Mouse (Mus musculus): ENCODE results near the gene Nup62.
A peak's percentile ranks its signal among the peaks of the same experiment; 100 is the strongest.

Nup62 gene

DNA sequence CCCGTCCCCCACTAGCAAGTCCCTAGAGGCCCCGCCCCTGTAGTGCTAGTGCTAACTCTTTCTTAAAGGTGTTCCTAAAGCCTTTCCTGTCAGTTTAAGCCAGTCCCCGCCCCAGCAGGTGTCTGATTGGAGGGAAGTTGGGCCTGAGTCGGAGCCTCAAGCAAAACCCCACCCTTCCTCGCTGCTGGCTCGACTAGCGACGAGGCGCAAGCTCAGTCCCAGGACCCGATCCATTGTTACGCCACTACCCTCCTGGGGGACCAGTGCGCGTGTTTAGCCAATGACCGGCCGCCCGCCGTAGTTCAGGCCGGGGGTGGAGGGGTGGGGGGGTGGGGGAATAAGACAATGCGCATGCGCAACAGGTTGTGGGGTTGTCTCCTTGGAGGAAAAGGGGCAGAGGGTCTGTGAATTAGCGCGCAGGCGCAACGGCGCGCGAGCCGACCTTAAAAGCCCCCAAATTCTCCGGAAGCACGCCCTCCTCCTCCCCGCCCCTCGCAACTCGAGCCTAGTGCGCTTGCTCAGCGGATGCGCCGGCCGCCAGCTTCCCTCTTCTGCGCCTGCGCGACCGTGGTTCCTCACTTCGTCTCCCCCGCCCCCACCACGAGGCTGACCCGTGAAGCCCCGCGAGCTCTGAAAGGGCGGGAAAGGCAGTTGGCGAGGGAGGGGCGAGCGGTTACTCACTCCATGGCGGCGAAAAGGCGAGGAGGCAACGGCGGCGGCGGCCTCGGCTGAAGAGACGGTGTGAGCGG is at the start of gene Nup62, which contains the start of gene Il4i1:
Gene Nup62 (plus strand): TSS at position 368 of the 749 bp plus-strand sequence.
Gene Il4i1 (plus strand): TSS at position 667 of the 749 bp plus-strand sequence.
- DNase-seq (ENCODE audit: low read depth, low spot score) = peak; percentile 100

DNA sequence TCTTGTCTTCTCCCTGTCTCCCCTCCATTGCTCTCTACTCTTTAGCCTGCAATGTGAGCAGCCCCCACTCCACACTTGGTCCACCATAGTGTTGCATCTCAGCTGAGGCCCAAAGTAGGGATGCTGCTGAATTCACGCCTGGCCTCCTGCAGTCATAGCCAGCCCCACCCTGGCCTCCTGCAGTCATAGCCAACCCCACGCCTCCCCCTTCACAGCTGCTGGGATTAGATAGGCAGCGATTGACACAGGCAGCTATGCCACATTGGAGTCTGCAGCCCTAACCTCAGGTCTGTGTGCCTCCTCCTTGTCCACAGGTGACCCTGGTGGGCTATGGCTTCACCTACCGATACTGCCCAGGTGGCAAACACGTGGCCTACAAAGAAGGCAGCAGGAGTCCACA is 47.8 kb upstream of the Nup62 start:
- DNase-seq (ENCODE audit: low read depth, low spot score) = no peak

DNA sequence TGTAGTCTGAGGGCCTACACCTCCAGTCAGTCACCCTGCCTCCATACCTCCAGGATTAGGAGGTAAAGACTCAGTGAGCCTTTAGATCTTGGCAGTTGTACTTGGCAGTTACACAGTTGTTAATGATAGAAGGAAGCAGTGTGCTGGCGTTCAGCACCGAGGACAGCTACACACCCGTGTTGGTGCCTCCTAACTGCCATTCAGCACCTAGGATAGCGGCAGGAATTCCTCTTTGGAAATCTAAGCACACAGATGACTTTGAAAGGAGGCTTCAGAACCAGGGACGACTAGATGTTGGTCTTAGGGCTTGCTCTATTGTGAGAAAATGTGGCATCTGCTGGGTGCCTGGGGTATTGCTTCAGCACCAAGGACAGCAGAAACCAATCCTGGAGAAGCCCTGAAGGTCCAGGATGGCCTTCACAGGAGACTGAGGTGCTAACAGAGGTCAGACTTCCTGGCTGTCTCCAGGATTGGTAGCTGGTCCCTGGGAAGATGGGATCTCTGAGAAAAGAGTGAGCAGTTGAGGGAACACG is 45.8 kb upstream of the Nup62 start:
- DNase-seq (ENCODE audit: low read depth, low spot score) = peak; percentile 92

DNA sequence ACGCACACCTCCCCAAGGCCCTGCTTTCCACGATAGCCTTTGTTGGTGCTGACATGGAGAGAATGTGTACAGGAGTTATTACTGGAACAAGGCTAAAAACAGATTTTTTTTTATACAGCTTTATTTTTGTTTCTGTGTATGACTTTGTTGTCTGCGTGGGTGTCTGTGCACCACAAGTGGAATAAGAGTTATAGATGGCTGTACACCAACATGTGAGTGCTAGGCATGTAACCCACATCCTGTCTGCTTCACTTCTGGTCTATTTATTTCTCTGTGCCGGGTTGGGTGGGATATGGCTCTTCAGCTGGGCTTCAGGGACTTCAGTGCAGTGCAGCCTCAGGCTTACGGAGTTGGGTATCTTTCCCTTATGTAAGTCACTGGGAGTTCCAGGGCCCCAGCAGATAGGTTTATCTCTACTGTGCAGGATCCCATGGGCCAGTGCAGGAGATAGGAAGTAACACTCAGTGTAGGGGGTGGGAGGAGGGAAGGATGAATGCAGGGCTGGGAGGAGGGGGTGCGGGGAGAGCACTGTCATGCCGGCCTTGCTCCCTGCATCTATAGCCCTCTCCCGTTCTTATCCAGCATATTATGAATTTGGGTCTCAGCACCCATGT is 43.2 kb upstream of the Nup62 start:
- no peak for DNase-seq (ENCODE audit: low read depth, low spot score)

DNA sequence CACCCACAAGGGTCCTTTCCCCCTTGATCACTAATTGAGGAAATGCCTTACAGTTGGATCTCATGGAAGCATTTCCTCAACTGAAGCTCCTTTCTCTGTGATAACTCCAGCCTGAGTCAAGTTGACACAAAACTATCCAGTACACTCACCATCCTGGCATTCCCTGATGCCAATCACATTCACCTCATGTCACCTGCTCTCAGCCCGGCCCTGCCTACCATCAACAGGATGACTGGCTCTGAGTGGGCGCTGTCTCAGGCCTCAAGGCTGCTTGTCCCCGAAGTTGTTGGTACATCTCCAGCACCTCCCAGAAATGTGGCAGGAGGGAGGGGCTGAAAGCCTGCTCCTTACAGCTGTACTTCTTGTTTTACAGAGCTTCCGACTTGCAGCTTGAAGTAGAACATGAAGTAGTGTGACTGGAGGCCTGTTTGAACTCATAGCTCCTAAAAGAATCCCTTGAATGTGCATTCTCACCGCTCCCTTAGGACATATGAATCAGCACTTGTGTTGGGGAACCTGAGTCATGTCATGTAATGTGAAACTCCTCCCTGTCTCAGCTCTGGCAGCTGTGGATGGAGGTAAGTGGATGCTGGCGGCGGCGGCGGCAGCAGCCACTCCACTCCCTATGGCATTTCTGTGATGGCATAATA is 38.9 kb upstream of the Nup62 start:
- no peak for DNase-seq (ENCODE audit: low read depth, low spot score)

DNA sequence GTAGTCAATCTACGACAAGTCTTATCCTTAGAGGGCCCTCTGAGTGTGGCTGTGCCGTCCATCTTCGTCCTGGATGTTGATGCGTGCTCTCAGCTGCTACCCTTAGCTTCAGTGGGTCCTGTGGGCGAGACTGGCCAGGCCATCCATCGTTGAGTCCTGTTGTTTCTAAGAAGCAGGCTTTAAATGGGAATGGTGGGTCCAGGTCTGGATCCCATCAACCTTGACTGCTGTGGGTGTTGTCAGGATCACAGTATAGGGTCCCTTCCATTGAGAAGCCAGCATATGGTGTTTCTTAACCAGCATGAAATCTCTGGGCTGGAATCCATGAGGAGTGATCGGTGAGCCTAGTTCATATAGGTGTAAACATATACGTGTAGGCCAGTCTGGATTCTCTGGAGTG is 35.8 kb upstream of the Nup62 start:
- DNase-seq (ENCODE audit: low read depth, low spot score) = no peak

DNA sequence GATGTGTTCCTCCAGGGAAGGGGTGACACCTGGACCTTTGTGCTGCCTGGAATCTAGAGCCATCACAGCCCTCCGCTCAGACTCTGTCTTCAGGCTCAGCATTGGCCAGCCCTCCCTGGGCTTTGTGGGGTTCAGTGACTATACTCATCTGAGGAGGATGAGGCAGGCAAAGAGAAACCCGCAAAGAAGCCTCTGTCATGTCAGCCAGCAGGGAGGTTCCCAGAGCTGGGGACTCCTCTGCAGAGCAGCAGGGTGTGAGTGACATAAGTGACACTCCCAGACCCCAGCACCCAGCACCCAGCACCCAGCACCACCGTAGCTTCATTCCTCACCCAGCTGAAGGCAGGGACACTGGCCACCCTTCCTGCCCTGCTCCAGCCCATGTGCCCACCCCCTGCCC is 26.4 kb upstream of the Nup62 start:
- DNase-seq (ENCODE audit: low read depth, low spot score) = no peak

DNA sequence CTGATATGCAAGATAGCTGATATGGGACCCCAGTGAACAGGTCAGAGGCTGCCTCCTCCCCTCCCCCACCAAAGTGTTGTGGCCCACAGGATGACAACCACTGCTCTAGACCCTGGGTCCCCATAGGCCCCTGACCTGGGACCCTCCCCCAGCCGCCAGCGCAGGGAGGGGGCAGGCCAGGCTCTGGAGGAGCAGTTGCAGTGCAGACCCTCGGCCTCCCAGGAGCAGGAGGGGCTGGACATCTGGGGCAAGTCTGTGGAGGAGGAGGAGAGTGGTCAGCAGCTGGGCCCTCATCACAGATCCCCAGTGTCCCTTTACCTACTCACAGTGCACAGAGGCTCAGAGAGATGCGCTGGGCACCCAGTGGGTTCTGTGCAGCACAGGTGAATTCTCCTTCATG is 25.8 kb upstream of the Nup62 start:
- no peak for DNase-seq (ENCODE audit: low read depth, low spot score)

DNA sequence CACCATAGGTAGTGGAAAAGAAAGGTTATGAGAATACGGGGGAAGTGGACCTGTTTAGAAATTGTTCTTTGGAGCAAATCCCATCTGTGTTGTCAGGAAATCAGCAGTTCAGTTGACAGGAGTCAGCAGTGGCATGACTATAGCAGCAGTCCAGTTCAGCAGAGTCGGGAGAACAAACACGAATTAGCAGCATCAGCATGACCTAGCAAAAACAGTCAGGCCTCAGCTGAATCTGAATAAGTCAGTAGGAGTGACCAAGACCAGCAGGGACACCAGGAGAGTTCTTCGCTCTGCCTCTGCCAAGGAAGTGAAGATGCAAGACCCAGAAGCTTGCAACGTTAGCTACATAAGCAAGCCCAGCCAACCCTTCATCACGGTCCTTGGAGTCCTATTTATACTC is 23.1 kb upstream of the Nup62 start:
- DNase-seq (ENCODE audit: low read depth, low spot score) = no peak

DNA sequence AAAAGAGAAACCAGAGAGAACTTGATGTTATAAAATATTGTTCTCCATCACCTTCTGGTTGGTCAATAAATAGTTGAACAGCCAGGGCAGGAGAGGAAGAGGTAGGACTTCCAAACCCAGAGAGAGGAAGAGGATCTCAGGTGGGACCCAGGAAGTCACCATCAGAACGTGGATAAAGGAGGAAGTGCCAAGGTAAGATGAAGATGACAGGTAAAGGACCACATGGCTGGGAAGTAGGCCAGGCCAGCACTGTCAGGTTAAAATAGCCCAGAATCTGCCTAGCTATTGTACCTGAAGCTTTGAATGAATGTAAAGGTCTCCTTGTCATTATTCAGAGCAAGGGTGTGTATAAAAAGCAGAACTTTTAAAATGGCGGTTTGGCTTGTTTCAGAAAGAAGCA is 7.0 kb upstream of the Nup62 start:
- DNase-seq (ENCODE audit: low read depth, low spot score) = no peak

DNA sequence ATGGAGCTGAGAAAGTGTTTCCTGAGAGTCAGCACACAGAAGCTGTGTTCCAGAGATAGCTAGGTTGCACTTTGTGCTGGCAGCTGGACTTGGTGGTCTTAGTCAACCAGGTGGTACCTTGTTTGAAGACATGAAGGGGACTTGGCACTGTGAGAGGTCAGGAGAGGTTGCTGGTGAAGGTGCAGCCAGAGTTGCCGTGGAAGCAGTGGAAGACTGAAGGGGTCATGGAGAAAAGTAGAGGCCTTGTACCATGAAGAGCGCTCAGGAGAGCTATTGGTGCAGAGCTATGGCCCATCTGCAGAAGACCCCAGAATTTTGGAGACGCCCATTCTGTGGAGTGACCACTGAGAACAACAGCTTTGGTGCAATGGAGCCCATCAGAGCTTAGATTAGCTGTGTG is 6.4 kb upstream of the Nup62 start:
- DNase-seq (ENCODE audit: low read depth, low spot score) = no peak

DNA sequence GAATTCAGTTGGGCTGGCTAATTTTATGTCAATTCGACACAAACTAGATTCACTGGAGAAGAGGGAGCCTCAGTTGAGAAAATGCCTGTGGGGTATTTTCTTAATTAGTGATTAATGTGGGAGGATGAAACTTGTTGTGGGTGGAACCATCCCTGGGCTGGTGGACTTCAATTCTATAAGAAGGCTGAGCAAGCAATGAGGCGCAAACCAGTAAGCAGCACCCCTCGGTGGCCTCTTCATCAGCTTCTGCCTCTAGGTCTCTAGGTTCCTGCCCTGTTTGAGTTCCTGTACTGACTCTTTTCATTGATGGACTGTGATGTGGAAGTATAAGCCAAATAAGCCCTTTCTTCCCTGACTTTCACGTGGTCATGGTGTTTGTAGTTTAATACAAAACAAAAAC is 5.5 kb upstream of the Nup62 start:
- no peak for DNase-seq (ENCODE audit: low read depth, low spot score)

DNA sequence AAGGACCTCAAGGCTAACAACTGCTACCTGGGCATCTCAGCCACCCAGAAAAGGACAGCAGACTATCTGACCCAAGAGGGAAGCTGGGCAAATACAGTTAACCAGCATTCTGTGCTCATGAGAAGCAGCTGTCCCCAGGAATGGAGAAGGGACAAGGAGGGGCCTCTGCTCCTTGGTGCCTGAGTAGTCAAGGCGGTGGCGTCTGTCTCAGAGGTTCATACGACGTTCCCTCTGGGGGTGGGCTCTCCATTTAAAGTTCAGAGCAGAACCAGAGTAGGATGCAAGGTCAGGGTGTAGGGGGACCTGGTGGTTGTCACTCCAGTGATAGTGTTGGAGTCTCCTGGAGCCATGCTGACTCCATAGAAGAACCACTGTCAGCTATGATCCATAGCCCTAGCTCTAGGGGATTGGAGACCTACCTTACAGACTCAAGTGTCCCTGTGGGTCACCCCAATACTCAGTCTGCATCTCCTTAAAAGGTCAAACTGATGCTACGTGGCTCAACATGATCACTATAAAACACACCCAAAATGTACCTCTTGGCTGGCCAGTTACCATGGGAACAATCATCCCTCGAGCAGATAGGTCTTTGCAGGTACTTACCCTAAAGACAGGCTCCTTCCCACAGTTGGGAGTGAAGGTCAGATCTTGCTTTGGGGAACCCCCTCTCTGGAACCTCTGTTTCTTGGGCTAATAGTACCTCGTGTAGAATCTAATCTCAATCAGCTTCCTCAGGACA is 4.9 kb upstream of the Nup62 start:
- no peak for DNase-seq (ENCODE audit: low read depth, low spot score)

DNA sequence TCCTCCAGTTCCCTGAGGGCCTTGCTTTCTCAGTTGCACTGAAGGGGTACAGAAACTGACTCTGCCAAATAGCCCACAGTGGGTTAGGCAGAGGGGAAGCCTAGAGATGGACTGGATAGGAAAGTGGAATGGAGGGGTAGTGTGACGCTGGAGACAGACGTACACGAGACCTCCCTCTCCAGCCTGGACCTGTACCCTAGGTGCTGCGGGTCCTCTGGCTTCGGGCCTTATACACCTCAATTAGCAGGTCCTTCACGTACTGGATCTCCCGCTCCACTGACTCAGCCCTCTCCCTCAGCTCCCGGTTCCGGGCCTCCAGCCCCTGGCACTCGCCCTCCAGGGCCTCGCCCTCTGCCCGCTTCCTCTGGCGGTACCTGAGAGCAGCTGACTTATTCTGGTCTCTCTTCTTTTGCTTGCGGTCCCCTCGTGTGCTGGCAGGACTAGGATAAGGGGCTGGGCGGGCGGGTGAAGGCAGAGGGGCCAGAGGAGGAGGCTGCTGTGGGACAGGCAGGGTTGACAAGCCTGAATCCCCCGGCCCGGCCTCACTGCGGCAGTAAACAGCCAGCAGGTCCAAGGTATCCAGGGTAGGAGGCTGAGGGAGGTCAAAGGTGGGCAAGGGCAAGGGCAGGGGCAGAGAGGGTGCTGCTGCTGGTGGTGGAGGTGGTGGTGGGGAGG is 3.1 kb upstream of the Nup62 start:
- no peak for DNase-seq (ENCODE audit: low read depth, low spot score)

DNA sequence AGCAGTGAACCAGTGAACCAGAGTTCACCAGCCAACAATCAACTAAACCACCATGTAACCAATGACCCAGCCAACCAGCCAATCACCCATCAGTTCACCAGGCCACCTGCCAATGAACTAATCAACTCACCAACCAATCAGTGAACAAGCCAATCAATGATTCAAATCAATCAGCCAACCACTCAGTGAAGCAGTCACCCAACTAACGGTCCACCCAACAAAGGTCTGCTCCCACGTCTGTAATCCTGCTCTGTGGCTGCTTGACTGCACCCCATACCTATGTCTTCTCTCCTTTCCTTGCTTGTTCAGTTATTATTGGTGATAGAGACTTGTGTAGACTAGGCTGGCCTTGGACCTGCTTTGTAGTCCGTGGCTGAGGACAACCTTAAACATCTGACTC is 1.9 kb upstream of the Nup62 start:
- no peak for DNase-seq (ENCODE audit: low read depth, low spot score)

DNA sequence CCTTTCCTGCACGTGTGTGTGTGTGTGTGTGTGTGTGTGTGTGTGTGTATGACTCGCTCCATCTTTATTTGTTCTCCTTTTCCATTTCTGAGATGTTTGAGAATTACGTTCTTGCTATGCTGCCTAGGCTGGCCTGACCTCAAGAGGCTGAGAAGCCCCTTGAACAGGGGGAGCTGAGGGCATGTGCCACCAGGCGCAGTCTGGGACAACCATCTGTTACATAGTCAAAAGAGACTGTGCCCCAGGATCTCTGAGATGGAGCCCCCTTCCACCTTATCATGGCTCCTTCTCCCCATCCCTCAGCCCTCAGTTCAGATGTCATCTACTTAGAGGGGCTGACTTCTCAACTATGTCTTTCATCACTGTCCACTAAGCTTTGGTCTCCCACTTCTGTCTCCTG is 1.5 kb upstream of the Nup62 start:
- DNase-seq (ENCODE audit: low read depth, low spot score) = no peak

DNA sequence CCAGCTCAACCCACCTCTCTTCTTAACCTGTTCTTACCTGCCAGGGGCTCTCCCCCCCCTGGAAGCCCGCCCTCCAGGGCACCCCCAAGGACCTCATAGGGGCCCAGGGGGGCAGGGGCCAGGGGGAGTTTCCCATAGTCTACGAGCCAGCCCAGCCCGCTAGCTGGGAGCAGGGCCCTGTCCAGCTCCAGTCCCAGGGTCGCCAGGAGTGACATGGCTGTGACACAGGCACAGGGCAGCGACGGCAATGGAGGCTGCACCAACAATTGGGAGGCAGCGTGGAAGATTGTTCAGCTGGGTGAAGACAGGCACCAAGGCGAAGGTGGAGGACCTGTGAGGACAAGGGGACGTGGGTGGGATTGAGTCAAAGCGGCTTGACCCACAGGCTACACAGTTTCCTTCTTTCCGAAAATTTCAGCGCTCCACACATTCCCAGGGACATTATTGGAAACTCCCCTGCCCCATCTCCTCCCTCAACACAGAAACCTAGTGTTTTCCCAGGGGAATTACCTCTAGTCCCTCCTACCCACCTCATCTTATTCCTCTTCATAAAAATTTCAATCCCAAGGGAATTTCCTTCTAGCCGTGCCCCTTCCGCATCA is 835 bp upstream of the Nup62 start:
- DNase-seq (ENCODE audit: low read depth, low spot score) = no peak

DNA sequence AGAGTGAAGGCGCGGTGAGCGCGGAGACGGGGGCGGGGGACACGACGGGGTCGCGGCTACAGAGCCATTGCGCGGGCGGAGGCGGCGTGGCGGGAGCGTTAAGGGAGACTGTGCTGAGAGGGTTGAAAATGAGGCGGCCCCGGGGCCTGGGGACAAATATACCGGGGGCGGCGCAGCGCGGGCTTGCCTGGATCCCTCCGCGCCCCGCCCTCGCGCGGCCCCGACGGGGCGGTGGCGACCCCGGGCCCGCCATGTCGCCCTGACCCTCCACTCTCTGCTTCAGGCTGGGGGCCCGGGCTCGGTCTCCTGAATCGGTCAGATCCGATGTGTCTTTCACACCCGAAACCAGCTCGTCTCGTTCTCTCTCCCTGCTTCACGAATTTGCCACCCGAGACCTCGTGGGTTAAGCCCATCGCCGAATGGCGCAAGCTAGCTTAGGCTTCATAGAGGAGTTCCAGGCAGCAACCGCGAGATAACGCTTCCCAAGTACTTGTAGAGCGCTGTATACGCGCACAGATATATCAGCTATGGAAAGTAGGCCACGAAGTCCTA is 658 bp downstream of the Nup62 start, which contains the start of gene Atf5:
Gene Atf5 (minus strand): TSS at position 189 of the 552 bp plus-strand sequence.
- peak; percentile 46 for DNase-seq (ENCODE audit: low read depth, low spot score)

DNA sequence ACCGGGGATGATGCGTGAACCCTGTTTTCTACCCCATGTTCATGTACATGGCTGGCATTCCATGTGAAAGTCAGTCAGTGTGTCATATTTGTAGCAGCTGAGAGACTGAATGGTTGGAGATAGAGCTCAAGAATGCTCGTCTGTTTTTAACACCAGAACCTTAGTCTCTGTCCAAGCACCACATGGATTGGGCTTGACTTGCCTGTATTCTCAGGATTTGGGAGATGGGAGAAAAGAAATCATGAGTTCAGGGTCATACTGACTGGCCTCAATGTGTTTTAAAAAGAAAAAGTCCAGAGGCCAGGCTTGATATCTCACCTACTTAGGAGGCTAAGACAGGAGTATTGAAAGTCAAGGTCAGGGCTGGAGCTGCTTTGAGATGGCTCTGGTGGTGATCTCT is 1.6 kb downstream of the Nup62 start:
- DNase-seq (ENCODE audit: low read depth, low spot score) = no peak

DNA sequence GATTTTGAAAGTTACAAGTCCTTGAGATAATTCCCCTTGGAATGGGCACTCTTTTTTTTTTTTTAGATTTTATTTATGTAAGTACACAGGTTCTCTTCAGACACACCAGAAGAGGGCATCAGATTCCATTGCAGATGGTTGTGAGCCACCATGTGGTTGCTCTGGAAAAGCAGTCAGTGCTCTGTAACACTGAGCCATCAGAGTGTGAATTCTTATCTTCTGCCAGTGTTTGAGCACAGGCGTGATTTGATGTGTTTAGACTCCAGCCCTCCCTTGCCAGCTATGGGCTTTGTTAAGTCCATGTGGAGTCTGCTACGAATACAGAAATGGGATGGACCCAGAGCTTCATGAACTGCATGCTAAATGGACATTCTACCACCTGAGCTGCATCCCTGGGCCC is 2.3 kb downstream of the Nup62 start:
- no peak for DNase-seq (ENCODE audit: low read depth, low spot score)

All from forelimb bud, embryonic 11.5 days (tissue).